Mouse (Mus musculus) E14TG2a.4 (cell line): Measurements from ENCODE around the gene A530016L24Rik.

ENCODE experiments used
- CTCF ChIP-seq: conservative IDR thresholded peaks from 2 replicates; pipeline ENCODE4 v1.5.1; 2014; ENCODE audit warnings: low read length
- POU5F1 ChIP-seq: IDR thresholded peaks from 2 replicates; pipeline ENCODE4 v1.6.1; 2014; ENCODE audit warnings: low read length, borderline replicate concordance

DNA sequence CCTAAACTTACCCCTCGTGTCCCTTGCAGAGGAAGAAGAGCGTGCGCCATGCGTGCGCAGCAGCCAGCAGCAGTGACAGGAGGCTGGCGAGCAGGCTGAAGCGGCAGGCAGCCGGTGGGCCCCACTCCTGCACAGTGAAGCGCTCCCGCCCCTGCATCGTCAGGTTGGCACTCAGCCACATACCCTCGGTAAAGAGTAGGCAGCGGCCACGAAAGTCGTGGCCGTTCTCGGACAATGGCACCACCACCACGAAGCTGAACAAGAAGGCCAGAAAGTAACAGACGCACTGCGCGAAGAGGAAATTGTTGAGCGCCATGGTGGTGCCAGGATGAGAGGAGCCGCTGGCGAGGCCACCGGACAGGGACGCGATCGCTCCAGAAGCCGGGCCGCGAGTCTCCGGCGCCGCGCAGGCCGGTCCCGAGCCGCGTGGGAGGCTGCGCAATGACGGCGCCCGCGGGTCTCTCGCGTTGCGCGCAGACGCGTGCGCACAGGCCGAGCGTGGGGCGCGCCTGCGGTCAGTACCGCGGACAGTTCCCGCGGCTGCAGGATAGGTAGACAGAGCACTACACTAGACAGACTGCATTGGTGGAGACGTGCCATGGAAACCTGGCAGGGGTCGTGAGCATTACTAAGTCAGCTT is 21.6 kb downstream of the A530016L24Rik start:
- TF ChIP-seq CTCF, result no peak
- no peak for TF ChIP-seq POU5F1
